Mouse (Mus musculus) cerebellum, adult 2 months (tissue): Measurements from ENCODE around the gene Yjefn3.

Experiments
- CTCF ChIP-seq: fragments of 200-500 bp; IDR thresholded peaks from 2 replicates; pipeline ENCODE4 v1.5.1; 2011; ENCODE audit warnings: low read depth, mild to moderate bottlenecking, control low read depth, low read length, moderate library complexity, borderline replicate concordance; ENCODE audit not compliant: insufficient read depth
- POLR2A ChIP-seq: fragments of 200-500 bp; IDR thresholded peaks from 2 replicates; pipeline ENCODE4 v1.6.1; 2011; ENCODE audit warnings: low read length, control low read depth, borderline replicate concordance; ENCODE audit not compliant: insufficient read depth

DNA sequence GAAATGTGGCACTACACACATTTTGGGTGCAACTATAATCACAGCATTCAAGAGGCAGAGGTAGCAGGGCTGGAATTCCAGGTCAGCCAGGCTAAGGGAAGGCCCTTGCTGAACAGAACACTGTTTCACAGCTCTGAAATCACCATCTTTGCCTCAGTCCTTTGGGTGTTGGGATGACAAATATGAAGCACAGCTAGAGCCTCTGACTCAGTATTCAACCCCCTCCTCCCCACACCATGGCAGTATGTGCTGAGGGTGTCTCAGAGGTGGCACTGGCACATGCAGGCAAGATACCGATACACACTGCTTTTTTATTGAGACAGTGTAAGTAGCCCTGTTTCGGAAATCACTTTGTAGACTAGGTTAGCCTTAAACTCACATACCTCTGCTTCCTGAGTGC lies 3.7 kb upstream of the Yjefn3 start:
- TF ChIP-seq CTCF, result no peak
- no peak for TF ChIP-seq POLR2A
